Mouse (Mus musculus) cerebellum, adult 9-10 months (tissue): ENCODE measurements at regions not wholly inside any gene's neighbourhood (a gene's known extent, or its start where the extent isn't known, plus 50 kb on each side); places are given as distances from the start of the nearest gene placed in this dataset.

Source experiments
- DNase-seq: peaks from one replicate; pipeline ENCODE4 v3.0.0; 2022

- DNase-seq = no peak
Measured at GRCm38 (mm10) chr10:17478761-17479632, 244.0 kb upstream of the Cited2 start.

GRCm38 (mm10) chr10:17482751-17483150, 240.3 kb upstream of the Cited2 start:
- no peak for DNase-seq

GRCm38 (mm10) chr10:17485049-17485449, 238.0 kb upstream of the Cited2 start:
- DNase-seq = no peak

GRCm38 (mm10) chr10:17485515-17485914, 237.5 kb upstream of the Cited2 start:
- DNase-seq = no peak

GRCm38 (mm10) chr10:17486011-17486410, 237.0 kb upstream of the Cited2 start:
- no peak for DNase-seq

GRCm38 (mm10) chr10:17487460-17487859, 235.6 kb upstream of the Cited2 start:
- no peak for DNase-seq

GRCm38 (mm10) chr10:17491611-17492305, 231.3 kb upstream of the Cited2 start:
- no peak for DNase-seq

- DNase-seq = no peak
Measured at GRCm38 (mm10) chr10:17493137-17493536, 229.9 kb upstream of the Cited2 start.

- no peak for DNase-seq
Measured at GRCm38 (mm10) chr10:17496831-17497230, 226.2 kb upstream of the Cited2 start.

- no peak for DNase-seq
Measured at GRCm38 (mm10) chr10:17510626-17511193, 212.3 kb upstream of the Cited2 start.

GRCm38 (mm10) chr10:17511779-17512335, 211.2 kb upstream of the Cited2 start:
- no peak for DNase-seq

GRCm38 (mm10) chr10:17512487-17512886, 210.5 kb upstream of the Cited2 start:
- no peak for DNase-seq

GRCm38 (mm10) chr10:17513756-17514155, 209.3 kb upstream of the Cited2 start:
- DNase-seq = no peak

GRCm38 (mm10) chr10:17516068-17516467, 206.9 kb upstream of the Cited2 start:
- no peak for DNase-seq

GRCm38 (mm10) chr10:17518423-17519175, 204.4 kb upstream of the Cited2 start:
- no peak for DNase-seq

- peak; percentile 54 for DNase-seq
Measured at GRCm38 (mm10) chr10:17522026-17522541, 200.9 kb upstream of the Cited2 start.

GRCm38 (mm10) chr10:17523558-17524328, 199.3 kb upstream of the Cited2 start:
- DNase-seq = peak; percentile 68

- no peak for DNase-seq
Measured at GRCm38 (mm10) chr10:17527151-17527737, 195.8 kb upstream of the Cited2 start.

- DNase-seq = no peak
Measured at GRCm38 (mm10) chr10:17528116-17528515, 194.9 kb upstream of the Cited2 start.

GRCm38 (mm10) chr10:17528846-17529245, 194.2 kb upstream of the Cited2 start:
- DNase-seq = no peak

GRCm38 (mm10) chr10:17529851-17530509, 193.0 kb upstream of the Cited2 start:
- DNase-seq = no peak
